Mouse (Mus musculus) retina, postnatal 1 day (tissue): ENCODE measurements around the gene Crbn.

Source experiments
- DNase-seq: peaks from one replicate; pipeline ENCODE4 v3.0.0-alpha.2; 2012

The Crbn gene

DNA sequence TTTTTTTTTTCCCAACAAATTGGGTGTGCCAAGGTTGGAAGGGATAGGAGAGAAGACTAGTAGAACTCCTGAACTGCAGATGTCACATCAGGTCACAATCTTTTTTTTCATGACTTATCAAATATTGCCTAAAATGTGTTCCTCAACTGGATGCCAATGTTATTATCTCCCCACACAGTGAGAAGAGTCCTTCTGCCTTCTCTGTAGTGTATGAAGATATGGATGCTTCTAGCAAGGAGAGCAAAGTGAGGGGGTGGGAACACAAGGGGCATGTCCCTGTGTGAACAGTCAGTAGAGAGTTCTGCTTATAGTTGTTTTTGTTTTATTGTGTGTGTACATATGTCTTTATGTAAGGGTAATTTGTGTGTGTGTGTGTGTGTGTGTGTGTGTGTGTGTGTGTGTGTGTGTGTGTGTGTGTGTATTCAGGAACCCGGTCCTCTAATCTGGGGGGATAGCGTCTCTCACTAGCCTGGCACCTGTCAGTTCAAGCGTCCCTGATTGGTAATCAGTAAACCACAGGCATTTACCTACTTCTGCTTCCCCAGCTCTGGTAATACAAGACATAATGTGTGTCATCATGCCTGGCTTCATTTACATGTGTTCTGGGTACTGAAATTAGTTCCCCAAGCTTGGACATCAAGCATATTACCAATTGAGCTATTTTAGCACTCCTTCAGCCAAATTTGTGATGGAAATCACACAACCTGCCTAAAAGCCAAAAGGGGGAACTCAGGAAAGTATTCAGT lies 39.2 kb downstream of the Crbn start:
- no peak for DNase-seq

DNA sequence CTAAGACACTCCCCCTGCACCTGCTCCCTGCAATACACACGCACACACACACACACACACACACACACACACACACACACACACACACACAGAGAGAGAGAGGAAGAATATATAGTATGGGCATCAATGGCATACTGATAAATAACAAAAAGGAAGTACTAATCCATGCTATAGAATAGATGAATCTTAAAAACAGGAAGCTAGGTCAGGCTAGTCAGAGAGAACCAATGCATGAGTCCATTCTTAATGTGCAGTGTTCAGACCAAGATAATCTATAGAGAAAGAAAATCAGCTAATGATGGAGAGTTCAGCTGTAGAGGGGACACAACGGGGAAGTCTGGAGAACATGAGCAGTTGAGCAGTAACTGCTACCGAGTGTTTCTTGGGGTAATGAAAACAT lies 41.6 kb downstream of the Crbn start:
- no peak for DNase-seq

DNA sequence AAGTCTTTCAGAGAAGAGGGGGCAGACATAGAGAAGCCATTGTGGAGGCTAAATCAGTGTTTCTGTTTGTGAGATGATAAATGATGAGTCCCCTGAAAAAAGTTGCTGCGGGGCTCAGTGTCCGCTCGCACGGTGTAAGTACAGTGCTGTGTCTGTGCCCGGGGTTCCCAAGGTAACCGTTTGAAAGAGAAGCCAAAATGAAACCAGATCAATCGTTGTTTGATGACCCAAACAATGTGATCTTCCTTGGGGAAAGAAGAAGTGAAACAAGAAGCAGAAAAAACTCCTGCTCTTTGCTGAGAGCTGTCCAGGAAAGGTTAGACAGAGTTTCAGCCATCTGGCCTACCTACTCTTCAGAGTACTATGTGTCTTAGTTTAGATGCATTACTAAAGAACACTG lies 49.6 kb downstream of the Crbn start:
- no peak for DNase-seq

DNA sequence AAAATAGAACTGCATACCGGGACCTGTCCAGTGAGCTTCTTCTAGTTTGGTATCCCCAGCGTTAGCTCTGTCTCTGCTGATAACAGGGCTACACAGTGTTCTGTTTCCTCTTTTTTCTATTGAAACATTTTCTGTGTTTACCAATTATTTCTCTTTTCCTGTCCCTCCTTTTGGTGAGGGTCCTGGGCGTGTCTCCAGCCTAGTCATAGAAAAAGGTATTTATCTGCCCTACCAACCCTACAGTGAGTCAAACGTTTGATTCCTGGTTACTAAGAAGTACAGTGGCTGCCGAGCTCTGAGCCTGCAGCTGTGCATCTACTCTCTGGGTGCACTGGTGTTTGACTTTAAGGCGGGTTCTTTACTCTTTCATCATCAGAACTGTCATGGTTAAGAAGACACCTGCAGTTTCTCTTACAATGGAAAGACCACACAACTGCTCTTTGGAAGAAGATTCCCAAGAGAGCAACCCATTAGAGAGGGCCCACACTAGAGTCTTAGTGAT lies 50.9 kb downstream of the Crbn start, which contains the start of gene Il5ra:
Gene Il5ra, minus strand, starts transcription at position 151 of the 502 bp plus-strand sequence.
- DNase-seq = no peak

DNA sequence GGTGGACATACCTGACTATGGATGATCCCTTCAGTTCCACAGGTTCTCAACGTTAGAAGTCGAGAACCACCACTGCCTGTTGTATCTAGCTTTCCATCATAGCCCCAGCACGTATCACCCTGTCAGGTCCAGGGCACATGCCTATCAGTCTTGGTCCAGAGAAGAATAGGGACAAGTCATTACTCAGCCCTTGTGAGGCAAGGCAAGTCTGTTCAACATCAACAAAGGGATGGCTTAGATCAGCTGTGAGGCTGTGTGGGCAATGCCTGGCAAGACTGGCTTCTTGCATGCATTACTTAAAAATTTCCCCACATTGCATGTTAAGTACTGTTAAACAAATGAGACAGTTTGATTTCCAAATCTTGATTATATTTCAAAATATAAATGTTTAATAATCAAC lies 52.1 kb downstream of the Crbn start:
- DNase-seq = no peak

DNA sequence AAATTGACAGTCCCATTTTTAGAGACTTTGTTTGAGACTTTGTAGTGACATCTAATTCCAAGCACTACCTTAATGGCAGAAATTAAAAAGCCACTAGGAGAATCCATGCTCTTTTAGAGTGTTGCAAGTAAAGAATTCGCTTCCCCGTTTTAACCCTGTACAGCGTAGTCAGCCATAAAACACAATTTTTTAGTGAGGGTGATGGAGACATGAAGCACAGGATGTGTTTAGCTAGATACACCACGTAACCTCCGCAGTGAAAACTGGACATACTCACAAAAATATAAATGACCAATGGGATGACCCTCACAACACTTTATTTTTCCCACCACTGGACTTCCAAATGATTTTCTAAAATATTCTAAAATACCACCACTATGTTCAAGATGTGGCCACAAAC lies 52.6 kb downstream of the Crbn start:
- DNase-seq = no peak

DNA sequence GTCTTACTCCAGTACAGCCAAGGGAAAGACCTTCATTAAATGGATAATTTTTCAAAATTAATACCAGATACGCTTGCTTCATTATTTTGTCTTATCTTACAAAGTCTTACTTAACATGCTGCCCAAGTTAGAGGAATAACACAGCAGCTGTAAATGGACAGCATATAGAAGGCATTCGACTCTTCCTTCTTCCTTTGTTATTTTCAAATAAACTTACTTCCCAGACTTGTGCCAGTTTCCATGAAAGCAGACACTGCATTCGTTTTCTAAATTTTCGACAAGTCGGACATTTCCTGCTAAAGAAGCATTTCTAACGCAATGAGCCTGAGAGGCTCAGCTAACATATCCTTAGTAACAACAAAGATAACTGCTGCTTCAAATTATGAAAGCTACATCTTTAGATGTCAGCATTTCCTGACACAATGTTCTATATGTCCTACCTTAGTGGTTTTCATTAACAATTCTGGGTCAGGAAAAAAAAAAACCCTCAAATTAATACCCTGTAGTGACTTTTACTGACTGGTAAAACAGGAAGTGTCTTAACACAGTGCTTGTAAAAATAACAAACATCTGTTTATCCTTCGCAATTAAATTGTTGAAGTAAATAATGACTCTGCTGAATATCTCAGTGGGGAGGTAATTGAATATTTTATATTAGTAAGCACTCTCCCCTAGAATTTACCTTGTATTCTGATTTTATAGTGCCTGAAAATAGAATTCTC lies 54.0 kb downstream of the Crbn start:
- no peak for DNase-seq

DNA sequence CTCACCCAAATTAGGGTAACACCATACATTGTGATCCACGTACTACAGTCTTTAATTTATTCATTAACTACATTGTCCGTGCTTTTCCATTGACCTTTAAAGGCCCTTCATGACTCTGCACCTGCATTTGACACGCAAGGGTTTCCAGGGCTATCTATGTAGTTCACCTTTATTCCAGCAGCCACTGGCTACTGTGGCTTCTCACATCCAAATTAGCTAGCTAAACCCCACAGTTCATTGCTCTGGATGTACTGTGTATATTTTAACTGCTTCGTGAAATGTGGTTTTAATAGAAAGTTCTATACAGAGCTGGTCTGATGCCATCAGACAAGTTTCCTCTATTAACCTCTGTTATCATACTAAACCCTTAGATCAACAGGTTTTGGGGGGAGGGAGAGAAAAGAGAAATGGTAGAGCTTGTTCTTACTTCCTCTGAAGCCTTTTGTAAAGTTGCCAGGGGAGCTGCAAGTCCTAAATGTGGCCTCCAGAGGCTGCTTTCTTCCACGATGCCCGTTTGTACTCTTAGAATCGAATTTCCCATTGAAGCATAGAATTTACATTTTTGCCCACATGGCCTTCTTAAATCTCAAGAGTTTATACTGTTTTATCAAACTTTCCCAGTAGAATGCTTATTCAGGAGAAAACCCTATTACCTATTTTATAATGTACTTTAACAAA lies 56.2 kb downstream of the Crbn start:
- DNase-seq = no peak

DNA sequence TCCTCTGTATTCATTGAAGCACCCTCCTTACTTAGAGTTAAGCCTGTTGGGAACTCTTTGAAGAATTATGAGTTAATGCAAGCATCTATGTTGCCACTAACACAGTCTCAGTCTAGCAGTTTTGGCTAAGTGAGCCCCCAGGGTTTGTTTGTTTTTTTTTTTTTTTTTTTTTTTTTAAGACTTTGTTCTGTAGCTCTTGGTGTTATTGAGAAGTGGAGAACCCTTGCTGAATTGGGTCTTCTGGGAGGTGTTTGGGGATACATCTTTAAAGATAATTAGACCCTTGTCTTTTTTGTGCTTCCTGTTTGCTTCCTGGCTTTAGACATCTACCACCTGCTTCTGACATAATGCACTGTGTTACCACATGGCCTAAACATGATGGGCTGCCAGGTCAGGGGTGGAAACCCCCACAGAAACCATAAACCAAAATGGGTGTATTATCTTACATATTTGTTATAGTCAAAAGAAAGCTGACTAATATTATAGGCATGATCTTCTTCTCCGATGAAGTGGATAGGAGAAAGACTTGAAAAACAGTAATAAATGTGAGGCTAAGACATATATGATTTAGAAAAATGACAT lies 59.5 kb downstream of the Crbn start:
- no peak for DNase-seq

DNA sequence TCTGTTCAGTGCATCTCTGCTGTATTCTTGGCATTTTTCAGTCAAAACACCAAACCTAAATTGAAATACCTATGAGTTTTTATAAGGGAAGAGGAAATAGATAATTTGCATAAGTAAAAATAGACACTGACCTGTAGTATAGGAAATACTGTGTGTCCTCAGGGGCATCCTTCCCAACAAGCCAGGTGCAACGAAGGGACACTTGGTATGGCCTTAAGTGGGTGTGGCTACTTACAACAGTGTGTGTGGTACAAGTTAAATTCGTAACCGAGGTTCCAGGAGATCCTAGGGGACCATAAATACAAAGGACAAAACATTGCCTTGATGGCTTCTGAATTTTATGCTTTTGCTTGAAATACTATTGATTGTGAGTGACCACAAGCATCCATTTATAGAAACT lies 61.6 kb downstream of the Crbn start:
- DNase-seq = no peak

DNA sequence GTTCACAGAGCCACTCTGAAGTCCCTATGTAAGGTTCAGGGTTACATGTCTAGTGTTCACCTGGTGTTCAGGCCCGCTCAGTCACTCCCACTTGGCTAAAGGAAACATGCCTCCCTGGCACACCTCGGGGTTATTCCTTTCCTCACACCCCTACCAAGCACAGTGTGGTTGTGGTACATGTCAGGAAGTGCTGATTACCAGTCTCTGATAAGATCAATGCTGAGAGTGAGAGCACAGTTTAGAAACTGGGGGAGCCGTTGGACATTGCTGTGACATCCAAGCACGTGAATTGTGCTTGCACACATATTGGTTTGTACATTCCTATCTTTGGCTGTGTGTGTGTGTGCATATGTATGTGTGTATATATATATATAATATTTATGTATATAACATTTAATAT lies 67.3 kb downstream of the Crbn start:
- no peak for DNase-seq
